Mouse (Mus musculus) gastrocnemius, postnatal 36 days (tissue): Measurements from ENCODE around the gene D230025D16Rik. TPM values are rescaled to one million over a fixed set of nuclear protein-coding genes. Genes with fewer than 3 reads are reported as not detected.
A peak's percentile ranks its signal among the peaks of the same experiment; 100 is the strongest.

ENCODE experiments used
- DNase-seq, 2 experiments: peaks; one replicate each; pipeline ENCODE4 v3.0.0; 2022
- intact Hi-C: fragments of 180-260 bp; cut with DNase I; formaldehyde crosslinking; loops from one replicate; pipeline ENCODE4 v1.15.1; 2025
- total RNA-seq, 2 experiments: library from RNA; stranded (reverse); gene quantifications; 2 replicates each; pipeline ENCODE4 v1.2.3; 2021

Gene D230025D16Rik
- total RNA-seq, 2 experiments from 2014 or later, result 19.6 to 22.1 TPM

DNA sequence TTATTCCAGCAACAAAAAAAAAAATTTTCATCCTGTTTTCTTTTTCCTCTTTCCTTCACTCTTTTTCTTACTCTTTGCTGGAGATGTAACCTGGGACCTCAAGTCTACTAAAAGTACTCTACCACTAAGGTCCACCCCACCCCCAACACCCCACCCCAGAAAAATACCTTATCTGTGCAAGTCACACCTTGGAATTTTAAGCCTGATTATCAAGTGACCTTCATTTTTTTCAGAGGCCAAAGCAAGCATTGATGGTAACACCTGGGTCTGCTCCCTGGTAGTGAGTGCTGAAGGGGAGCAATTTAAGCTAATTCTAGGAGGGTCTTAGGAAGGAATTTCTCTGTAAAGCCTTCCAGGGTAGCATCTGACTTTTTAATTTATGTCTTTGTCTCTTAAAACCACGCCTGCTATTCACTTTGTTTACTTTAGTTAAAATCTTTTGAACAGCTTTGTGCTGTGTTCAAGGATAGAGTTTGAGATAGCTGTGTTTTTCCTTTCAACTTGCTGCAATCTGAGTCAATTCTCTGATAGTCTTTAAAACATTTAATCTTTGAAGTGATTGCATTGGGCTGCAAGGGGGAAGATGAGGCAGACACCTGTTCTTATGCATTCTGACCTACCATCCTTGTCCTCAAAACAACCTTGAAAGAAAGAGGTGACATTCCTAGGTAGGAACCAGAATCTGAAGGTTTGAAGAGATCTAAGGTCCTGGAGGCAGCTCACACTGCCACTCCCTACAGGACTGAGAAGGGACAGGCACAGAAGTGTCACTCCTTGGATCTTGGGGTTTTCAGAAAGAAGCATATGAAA is 8.4 kb downstream of the D230025D16Rik start:
- DNase-seq, result no peak
- intact Hi-C loops, result no loop called here

DNA sequence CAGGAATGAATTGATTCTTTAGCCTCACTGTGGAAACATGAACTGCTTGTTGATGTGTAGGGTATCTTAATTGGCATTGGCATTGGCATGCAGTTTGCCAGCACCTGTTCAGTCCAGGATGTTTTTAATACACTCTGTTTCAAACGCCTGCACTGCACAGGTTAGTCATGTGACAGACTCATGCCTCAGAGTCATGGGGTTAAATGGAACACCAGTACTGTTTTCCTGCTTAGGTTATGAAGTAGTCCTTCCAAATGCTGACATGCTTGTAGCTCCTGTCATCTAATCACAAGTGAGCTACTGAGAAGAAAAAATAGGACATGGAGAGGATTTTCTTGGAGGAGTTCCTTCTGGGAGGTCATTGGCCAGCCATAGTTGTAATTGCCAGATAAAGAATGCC is 10.3 kb downstream of the D230025D16Rik start:
- intact Hi-C loops, result no loop called here
- no peak for DNase-seq

DNA sequence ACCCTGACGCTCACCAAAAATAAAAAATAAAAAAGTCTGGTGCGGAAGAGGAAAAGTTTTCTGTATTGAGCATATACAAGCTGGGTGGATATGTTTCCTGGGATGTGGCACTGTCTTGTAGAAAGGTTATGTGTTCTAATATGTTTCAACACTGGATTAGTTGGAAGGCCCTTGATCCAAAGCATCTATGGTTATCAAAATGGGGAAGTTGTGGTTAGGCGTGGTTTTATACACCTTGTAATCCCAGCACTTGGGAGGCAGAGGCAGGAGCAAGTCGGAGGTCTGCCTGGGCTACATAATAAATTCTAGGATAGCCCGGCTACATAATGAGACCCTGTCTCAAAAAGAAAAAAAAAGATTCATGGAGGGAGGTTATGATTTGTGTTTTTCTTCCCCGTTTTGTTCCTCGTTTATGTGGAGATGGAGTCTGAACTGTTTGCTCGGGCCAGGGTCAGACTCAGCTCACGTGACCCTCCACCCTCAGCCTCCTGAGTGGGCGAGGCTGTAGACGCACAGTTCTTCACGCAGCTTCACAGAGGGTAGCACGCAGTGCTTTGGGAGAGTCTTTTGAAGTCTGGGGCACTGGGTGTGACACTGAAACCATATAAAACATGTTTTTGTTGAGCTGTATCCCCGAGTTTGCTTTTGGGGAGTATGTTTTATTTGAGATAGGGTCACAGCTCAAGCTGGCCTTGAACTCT is 12.6 kb downstream of the D230025D16Rik start:
- intact Hi-C loops, result no loop called here

DNA sequence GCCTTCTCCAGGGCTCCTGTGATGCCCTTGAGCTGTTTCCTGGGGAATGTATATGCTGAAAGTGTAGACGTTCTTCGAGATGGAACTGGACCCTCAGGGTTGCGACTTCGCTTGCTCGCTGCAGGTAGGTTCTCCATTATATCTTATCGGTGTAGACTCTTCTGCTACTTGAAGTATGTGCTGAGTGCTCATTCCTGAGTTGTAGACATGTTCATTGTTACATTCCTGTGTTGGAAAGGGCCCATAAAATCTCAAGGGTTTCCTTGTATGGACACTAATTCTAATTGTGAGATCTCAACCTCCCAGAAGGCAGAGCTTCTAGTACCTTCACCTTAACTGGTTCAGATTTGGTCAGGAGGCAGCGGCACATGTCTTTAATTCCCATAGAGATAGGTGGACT is 16.1 kb downstream of the D230025D16Rik start:
- intact Hi-C loops, result no loop called here
- no peak for DNase-seq

More for the DNA sequence above, 12.6 kb downstream of the D230025D16Rik start:
- DNase-seq, result no peak

DNA sequence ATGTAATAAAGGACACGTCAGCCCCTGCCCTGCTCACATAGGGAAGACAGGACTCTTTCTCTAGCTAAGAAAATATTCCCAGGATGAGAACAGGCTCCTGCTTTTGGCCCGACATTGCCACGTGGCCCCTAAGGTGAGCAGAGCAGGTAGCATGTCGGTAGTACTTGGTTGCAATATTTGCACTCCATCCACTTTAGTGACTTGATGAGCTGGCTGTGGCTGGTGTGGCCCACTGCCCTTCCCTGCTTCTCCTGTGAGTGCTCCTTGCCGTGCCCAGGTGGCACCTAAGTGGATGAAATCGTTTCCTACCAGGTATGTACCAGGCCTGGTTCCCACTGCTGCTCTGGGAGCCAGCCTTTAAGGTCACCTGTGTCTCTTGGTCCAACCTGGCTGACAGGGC is 27.0 kb downstream of the D230025D16Rik start:
- DNase-seq, result no peak
- intact Hi-C loops, result loop anchor here (5.0 kb wide), 1 partner anchor 35 kb away; the partner anchor contains the start of gene 4931428F04Rik

DNA sequence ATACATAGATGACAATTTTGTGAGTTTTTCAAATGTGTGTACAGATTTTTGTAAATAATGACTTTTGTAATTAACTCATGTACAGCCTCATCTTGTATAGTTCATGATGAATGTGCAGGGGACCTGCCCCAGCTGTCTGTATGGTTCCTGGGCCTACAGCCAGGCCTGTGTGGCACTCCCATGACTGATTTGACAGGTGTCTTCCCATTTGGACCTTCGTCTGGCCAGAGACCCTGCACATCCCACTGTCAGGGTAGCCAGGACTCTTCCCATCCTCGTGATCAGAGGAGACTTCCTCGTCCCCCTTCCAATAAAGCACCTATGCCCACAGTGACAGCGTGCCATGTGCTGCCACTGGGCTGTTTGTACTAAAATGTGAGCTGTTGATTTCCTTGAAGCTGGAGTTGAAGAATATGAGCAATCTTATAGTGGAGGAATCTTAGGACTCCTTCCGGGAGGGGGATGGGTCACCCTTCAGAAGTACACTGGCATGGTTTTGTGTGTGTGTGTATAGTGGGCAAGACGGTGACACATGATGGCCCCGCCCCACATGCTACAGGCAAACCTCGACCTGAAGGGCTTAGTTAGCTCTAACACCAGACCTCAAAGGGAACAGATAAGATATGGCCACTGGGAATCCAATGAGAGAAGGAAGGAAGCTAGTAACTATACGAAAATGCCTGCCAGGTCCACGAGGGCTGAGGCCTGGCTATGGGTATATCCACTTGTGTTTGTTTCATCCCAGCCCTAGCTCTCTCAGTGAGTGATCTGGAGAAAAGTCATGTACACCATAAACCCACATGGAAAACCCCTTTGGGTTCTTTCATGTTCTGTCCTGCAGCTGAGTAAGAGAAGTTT is 28.0 kb downstream of the D230025D16Rik start:
- intact Hi-C loops, result loop anchor here (5.0 kb wide), 1 partner anchor 34 kb away; the partner anchor contains the start of gene 4931428F04Rik
- no peak for DNase-seq

DNA sequence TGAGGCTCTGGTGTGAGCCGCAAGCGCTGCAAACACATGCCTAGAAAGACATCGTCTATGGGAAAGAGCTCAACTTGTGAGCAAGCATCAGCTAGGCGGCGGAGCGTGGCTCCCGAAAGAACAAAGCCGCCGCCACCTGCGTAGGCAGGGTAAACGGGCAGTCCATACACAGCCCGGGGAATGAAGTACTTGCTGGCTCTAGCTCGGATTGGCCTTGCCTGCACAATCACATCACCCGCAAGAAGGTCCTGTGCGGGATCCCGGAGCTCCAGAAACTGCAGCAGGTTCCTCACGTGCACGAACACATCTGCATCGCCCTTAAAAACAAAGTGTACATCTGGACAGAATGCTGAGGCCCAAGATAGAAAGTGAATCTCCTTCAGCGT is 28.8 kb downstream of the D230025D16Rik start:
- no peak for DNase-seq
- intact Hi-C loops, result loop anchor here (5.0 kb wide), 1 partner anchor 34 kb away; the partner anchor contains the start of gene 4931428F04Rik

DNA sequence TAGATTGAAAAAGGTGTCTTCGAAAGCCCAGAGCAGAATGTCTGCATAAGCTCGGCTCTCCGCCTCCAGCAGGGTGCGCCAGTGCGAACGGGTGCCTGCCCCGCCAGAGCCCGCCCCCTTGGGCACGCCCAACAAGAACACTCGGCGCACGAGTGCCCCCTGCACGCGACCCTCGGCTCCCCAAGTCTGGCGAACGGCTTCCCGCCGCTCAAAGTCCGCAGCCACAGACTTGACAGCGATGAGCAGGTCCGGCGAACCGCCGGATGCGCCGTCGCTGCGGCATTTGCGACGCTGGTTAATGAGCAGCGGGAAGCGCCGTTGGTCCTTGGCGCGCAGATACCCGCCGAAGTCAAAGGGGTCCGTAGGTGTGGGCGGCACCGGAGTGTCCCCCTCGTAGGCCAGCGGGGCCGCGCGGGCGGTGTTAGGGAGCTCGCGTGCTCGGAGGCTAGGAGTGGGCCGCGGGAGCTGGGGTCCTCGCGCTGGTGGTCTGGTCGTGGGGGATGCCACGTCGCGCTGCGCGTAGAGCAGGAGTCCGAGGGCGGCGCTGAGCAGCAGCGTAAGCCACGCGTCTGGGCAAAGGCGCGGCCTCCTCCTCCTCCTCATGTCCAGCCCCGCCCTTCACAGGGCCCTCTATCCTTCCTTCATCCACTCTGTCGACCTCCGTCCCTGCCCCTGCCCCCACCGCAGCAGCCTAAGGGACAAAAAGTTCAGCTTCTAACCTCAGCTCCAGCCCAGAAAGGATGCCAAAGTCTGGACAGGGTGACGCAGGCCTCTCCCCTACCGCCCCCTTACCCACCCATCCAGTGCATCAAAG is 29.4 kb downstream of the D230025D16Rik start:
- DNase-seq, result peak; percentile 85 to 87
- intact Hi-C loops, result loop anchor here (5.0 kb wide), 1 partner anchor 33 kb away; the partner anchor contains the start of gene 4931428F04Rik

DNA sequence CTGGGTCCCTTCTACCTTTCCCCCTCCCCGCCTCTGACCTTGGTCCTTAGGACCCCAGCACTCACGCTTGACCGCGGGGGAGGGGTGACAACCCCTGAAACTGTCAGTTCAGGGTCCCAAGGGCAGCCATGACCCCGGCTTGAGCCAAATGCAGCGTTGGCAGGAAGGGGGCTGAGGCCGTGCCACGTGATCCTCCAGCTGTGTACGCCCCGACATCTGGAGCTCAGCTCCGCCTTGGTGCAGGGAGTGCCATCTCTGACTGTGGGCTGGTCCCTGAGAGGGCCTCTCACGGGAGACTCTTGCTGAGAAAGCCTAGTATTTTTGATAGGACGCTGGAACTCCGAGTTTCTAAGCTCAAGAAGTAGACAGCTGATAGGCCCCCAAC is 30.0 kb downstream of the D230025D16Rik start, which contains the start of gene B3gnt9:
B3gnt9 (minus strand) TSS at position 188 of the 385 bp plus-strand sequence.
- peak in 1 of 2 experiments; percentile 78 for DNase-seq
- intact Hi-C loops, result loop anchor here (5.0 kb wide), 1 partner anchor 32 kb away; the partner anchor contains the start of gene 4931428F04Rik

DNA sequence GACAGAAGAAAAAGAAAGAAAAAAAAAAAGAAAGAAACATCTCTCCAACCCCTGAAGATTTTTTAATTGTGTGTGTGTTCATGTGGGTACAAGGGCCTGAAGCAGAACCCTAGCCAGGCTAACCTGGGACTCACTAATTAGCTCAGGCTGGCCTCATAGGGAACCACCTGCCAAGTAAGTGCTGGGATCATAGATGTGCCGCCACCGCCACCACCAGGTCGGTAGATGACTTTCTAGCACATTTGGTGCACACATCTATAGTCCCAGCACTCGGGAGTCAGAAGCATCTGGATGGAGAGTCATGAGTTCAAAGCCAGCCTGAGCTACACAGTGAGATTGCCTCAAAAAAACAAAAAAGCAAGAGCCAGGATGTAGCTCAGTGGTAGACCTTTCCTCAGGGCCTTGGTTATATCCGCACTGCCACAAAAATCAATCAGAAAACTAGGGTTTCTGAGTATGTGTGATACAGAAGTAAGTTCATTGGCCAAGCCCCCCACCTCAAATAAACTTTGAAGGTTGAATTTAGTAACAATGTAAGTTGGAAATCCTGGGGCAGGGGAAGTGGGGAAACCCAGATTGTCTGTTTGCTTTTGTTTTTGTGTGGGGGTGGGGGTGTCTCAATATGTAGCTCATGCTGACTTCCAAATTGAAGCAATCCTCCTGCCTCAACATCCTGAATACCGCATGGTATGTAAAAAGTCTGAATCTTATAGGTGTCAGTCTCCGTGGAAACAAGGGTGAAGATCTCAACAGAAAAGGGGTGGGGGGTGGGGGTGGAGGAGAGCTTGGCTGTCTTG is 32.6 kb downstream of the D230025D16Rik start:
- intact Hi-C loops, result no loop called here
- no peak for DNase-seq

DNA sequence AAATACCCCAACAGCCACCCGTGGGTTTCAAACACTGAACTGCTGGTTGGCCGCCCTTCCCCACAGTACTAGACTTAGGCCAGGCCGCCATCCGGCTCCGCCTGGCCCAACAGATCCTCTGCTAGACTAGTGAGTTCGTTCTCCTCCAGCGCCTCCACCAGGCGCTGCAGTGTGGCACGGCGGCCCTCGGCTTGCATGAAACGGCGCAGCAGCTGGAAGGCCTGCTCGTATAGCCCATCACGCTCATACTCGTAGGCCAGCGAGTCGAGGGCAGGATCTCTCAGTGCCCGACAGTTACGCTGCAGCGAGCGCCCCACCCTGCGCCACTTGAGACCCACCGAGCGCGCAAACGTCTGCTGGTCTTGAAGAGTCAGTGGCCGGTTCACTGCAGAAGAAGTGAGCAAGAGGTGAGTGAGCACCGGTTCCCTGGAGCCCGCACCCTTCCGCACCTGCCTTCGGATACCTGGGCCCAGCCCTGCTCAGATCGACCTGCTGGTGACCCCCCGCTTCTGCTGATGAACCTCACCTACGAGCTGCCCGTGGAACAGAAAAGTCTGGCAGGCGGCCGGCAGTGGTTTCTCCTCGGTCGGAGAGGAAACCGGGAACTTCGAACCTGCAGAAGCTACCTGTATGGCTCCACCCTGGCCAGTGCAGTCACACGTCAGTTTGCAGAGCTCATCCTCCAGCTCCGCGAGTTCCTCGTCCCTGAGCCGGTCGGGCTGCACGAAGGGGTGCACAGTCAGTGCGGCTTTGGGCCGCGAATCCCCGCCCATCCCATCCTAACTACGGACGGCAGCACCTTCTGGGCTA is 34.2 kb downstream of the D230025D16Rik start:
- DNase-seq, result no peak
- intact Hi-C loops, result no loop called here

DNA sequence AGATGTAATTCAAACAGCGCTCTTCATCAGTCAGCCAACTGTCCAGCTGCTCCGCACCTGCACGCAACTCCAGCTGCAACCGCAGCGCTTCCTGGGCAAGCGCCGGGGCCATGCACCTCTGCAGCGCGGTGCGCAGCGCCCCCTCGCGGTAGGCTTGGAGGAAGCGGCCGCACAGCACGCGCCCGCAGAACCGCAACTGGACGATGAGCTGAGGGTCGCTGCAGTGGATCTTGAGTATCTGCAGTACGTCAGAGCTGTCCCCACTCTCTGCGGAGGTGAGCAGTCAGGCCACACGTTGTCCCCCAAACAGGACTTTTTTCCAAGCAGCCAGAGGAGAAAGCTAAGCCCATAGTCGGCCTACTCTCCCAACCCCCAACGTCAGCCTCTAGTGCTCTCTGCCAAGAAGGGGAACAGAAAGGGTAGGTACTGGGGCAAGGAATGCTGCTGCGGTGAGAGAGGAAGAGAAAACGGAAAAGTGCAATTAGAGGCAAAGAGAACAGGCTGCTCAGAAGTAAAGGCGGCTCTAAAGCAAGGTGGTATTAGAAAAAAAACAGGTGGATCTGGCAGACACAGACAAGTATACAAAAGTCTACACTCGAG is 34.9 kb downstream of the D230025D16Rik start:
- intact Hi-C loops, result loop anchor here (5.0 kb wide), 1 partner anchor 88 kb away; the partner anchor contains the start of gene Cbfb
- peak; percentile 59 to 71 for DNase-seq

DNA sequence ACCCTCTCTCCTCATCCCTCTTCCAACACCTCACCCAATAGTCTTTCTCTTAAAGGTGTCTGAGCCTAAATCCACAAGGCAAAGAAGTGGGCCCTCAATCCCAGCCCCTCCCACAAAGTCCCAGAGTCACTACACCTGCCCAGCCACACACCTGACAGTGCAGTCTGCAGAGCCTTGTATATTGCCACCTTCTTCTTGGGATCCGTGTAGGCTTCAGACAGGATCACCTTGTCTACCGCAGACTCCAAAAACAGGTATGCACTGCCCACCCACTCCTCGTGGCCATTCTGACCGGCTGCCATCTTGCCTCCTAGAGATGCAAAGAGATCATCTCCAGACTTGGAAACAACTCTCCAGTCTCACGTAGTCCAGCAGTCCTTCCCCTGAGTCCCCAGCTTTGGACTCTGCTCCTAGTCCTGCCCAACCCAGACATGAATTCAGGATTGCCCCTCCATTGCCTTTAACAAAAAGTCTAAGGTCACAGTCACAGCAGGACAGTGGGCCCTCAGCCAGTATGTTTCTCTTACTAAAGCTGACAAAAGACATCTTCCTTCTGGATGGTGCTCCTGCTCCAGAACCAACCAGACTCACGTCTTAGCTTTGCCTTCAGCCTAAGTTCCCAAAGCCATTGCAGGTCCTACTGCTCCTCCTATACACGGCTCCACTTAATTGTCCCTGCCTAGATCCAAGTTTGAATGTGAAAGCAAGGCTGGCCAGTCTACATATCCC is 35.6 kb downstream of the D230025D16Rik start:
- intact Hi-C loops, result loop anchor here (5.0 kb wide), 1 partner anchor 88 kb away; the partner anchor contains the start of gene Cbfb

DNA sequence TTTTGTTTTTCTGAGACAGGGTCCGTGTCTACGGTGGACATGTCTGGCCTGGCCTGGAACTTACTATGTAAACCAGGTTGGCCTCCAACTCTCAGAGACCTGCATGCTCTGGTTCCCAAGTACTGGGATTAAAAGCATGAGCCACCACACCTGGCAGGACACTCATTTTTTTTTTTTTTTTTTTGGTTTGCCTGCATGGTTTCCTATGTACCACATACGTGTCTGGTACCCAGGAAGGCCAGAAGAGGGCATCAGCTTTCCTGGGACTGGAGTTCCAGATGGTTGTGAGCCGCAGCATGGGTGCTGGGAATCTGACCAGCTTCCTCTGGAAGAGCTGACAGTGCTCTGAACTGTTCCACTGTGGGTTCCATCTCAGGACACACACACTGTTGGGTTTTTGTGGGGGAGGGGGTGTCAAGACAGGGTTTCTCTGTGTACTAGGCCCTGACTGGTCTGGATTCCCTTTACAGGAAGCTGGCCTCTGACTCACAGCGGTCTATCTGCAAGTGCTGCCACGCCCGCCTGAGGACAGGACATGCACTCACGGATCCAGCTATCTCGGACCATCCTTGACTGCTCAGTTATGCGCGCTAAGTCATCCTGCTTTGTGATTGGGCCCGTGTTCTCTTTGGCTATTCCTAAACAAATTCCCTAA is 36.5 kb downstream of the D230025D16Rik start:
- intact Hi-C loops, result loop anchor here (5.0 kb wide), 1 partner anchor 89 kb away; the partner anchor contains the start of gene Cbfb
- DNase-seq, result no peak

More for the DNA sequence above, 35.6 kb downstream of the D230025D16Rik start:
- DNase-seq, result no peak

DNA sequence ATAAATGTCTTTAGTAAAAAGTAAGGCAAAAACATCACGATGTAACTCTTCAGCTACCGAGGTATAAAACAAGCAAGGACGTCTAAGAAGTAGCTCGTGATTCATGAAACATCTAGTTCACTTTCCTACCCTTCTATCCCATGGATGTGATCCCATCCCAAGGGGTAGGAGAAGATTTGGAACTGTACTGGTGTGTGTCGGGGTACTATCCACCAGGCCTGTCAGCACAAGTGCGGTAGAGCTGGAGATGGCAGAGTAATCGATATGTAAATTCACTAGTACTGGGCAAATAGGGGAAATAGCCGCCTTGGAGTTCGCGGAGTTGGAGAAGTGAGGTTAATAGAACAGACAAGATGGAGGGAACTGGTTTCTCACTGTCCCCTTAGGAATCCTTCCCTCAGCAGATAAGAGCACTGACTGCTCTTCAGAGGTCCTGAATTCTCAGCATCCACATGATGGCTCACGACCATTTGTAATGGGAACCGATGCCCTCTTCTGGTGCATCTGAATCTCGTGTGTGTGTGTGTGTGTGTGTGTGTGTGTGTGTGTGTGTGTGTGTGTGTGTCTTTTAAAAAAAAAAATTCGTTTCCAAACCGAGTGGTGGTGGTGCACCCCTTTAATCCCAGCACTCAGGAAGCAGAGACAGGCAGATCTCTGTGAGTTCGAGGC is 38.4 kb downstream of the D230025D16Rik start:
- intact Hi-C loops, result loop anchor here (5.0 kb wide), 1 partner anchor 91 kb away; the partner anchor contains the start of gene Cbfb

More for the DNA sequence above, 38.4 kb downstream of the D230025D16Rik start:
- no peak for DNase-seq
